Mouse (Mus musculus): ENCODE results near the gene Lmntd2.

DNA sequence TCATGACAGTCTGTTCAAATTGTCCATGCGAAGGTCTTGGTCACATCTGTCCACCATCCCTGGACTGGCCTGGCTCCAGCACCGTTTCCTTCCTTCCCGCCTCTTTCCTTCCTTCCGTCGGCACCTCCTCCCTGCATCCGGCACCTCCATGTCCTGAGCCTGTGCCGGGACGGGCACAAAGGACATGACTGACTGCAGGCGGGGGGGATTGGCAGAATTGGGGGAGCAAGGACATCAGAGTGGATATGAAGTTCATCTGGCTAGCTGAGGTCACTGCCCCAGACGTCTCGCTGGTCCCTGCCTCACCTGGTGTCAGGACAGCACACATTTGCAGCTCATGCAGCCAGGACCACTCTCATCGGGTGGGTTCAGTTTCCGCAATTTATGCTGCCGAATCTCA is 22.8 kb downstream of the Lmntd2 start:
- TF ChIP-seq EP300 (optimal IDR thresholded peaks at IDR 0.05) (no peak), CTCF (IDR thresholded peaks at IDR 0.05; ENCODE audit: low read depth) (no peak)

All from stomach, postnatal 0 days (tissue).